Mouse (Mus musculus) kidney, postnatal 0 days (tissue): Measurements from ENCODE around the gene Abhd15. TPM values are rescaled to one million over a fixed set of nuclear protein-coding genes. Genes with fewer than 3 reads are reported as not detected.

Experiments
- ATAC-seq: fragments of 200-750 bp; cut with Nextera tagmentation; replicated peaks from 2 replicates; pipeline ENCODE4 v1.8.0; 2017; ENCODE audit warnings: low read depth, moderate number of reproducible peaks, moderate TSS enrichment, moderate library complexity; ENCODE audit not compliant: low FRiP score
- DNase-seq: peaks from one replicate; pipeline ENCODE4 v3.0.0-alpha.2; 2016; ENCODE audit warnings: low spot score
- H3K27ac ChIP-seq: fragments of 300-500 bp; sonication (generic); 2 replicates; pipeline ENCODE4 v1.5.1; 2014; ENCODE audit warnings: mild to moderate bottlenecking
- H3K27me3 ChIP-seq: fragments of 300-500 bp; sonication (generic); 2 replicates; pipeline ENCODE4 v1.6.1; 2014; ENCODE audit warnings: low read length, mixed read lengths; ENCODE audit not compliant: insufficient read depth
- H3K36me3 ChIP-seq: fragments of 300-500 bp; sonication (generic); 2 replicates; pipeline ENCODE4 v1.6.1; 2014; ENCODE audit warnings: low read length, mixed read lengths; ENCODE audit not compliant: insufficient read depth
- H3K4me1 ChIP-seq: fragments of 300-500 bp; sonication (generic); replicated peaks from 2 replicates; pipeline ENCODE4 v1.6.1; 2014; ENCODE audit warnings: antibody characterized with exemption, low read length, mixed read lengths; ENCODE audit not compliant: insufficient read depth
- H3K4me2 ChIP-seq: fragments of 300-500 bp; sonication (generic); 2 replicates; pipeline ENCODE4 v1.6.1; 2014; ENCODE audit warnings: mild to moderate bottlenecking, low read length, moderate library complexity, mixed read lengths
- H3K4me3 ChIP-seq: fragments of 300-500 bp; sonication (generic); replicated peaks from 2 replicates; pipeline ENCODE4 v1.5.1; 2014; ENCODE audit warnings: low read depth, low read length
- H3K9ac ChIP-seq: fragments of 300-500 bp; sonication (generic); 2 replicates; pipeline ENCODE4 v1.6.1; 2014; ENCODE audit warnings: low read depth, low read length
- H3K9me3 ChIP-seq: fragments of 300-500 bp; sonication (generic); replicated peaks from 2 replicates; pipeline ENCODE4 v1.6.1; 2016; ENCODE audit warnings: low read length, inconsistent platforms, mixed read lengths
- CTCF ChIP-seq: IDR thresholded peaks from 2 replicates; pipeline ENCODE4 v1.5.1; 2016; ENCODE audit warnings: antibody characterized with exemption, low read depth, mild to moderate bottlenecking, moderate library complexity
- WGBS: fragments of 180-500 bp; shearing (Covaris S2); extraction: QIAGEN DNeasy Blood & Tissue Kit; methylation state at CpG from one replicate; pipeline ENCODE4 v1.1.7; 2014; 5-methylcytosine and 5-hydroxymethylcytosine counted together
- polyA plus RNA-seq: library from polyadenylated mRNA; unstranded; fragments of >200 nt; fragmentation: Nextera tagmentation; extraction: Ambion mirVana; gene quantifications from 2 replicates; pipeline ENCODE4 v1.2.1, GENCODE M21; 2015

Gene Abhd15
- polyA plus RNA-seq, 1 experiment from 2014 or later = 1.9 TPM

- Histone ChIP-seq H3K4me3 (peak overlapping the region; percentile 91), H3K4me1 (peaks cover 49% of the 10 kb centered on the region), H3K27ac (peak overlapping the region; percentile 95), H3K4me2 (peak overlapping the region; percentile 95), H3K9me3 (no peaks in the 10 kb centered on the region), H3K9ac (peak overlapping the region; percentile 95; the same call in 1 of the 2 replicates), H3K36me3 (no peaks in the 10 kb centered on the region), H3K27me3 (no peaks in the 10 kb centered on the region)
- ATAC-seq = no peak
- TF ChIP-seq CTCF = no peak
- 0% methylated on average over 18 of the region's 18 CpGs for WGBS
- DNase-seq = peak; percentile 38
Observed at GRCm38 (mm10) chr11:77492311-77492871, 22.5 kb upstream of the Abhd15 start.

GRCm38 (mm10) chr11:77492911-77493332, 22.0 kb upstream of the Abhd15 start:
- Histone ChIP-seq H3K4me1 (peaks cover 52% of the 10 kb centered on the region), H3K4me2 (peak overlapping the region; percentile 95), H3K36me3 (no peaks in the 10 kb centered on the region), H3K27ac (peak overlapping the region; percentile 95), H3K9ac (peak overlapping the region; percentile 95), H3K27me3 (no peaks in the 10 kb centered on the region), H3K9me3 (no peaks in the 10 kb centered on the region), H3K4me3 (peak overlapping the region; percentile 91)
- peak; percentile 96 for DNase-seq
- WGBS = under 1% methylated on average over 25 of the region's 32 CpGs
- ATAC-seq = peak; percentile 69
- peak; percentile 32; the same call in 1 of the 2 replicates for TF ChIP-seq CTCF

- no peaks in the 10 kb centered on the region for H3K9me3 ChIP-seq
- peaks cover 54% of the 10 kb centered on the region for H3K4me1 ChIP-seq
- TF ChIP-seq CTCF = 0 out of 2 replicates have a peak, but pooled peaks have one; percentile 5
- peak within 1 kb of the TSS; percentile 91 for H3K4me3 ChIP-seq
- ATAC-seq = peak; percentile 27
- peak; percentile 55 for DNase-seq
- H3K27me3 ChIP-seq = no peaks in the 10 kb centered on the region
- H3K27ac ChIP-seq = peak within 1 kb of the TSS; percentile 95
- peak within 1 kb of the TSS; percentile 95 for H3K9ac ChIP-seq
- peak within 1 kb of the TSS; percentile 95 for H3K4me2 ChIP-seq
- H3K36me3 ChIP-seq = no peaks in the 10 kb centered on the region
- 1% methylated on average over 27 of the region's 74 CpGs for WGBS
Observed at GRCm38 (mm10) chr11:77493512-77494343, 21.2 kb upstream of the Abhd15 start, which contains the start of gene Git1. Gene Git1, plus strand, starts transcription at chr11:77493562.

- Histone ChIP-seq H3K9me3 (no peaks in the 10 kb centered on the region), H3K4me2 (peak overlapping the region; percentile 95), H3K36me3 (peaks cover 2% of the 10 kb centered on the region; the same call in 1 of the 2 replicates), H3K4me1 (peaks cover 49% of the 10 kb centered on the region), H3K27ac (peak overlapping the region; percentile 95), H3K9ac (peak overlapping the region; percentile 95), H3K27me3 (no peaks in the 10 kb centered on the region), H3K4me3 (peak overlapping the region; percentile 91)
- TF ChIP-seq CTCF = no peak
- 22% methylated on average over 4 of the region's 4 CpGs for WGBS
- no peak for ATAC-seq
- no peak for DNase-seq
Observed at GRCm38 (mm10) chr11:77494344-77494676, 20.6 kb upstream of the Abhd15 start.

GRCm38 (mm10) chr11:77494782-77495181, 20.1 kb upstream of the Abhd15 start:
- Histone ChIP-seq H3K27me3 (no peaks in the 10 kb centered on the region), H3K36me3 (peaks cover 6% of the 10 kb centered on the region; the same call in 1 of the 2 replicates), H3K4me2 (peak overlapping the region; percentile 95), H3K9me3 (no peaks in the 10 kb centered on the region), H3K4me1 (peaks cover 49% of the 10 kb centered on the region), H3K4me3 (no peak overlapping the region), H3K27ac (peak overlapping the region; percentile 95; the same call in 1 of the 2 replicates), H3K9ac (peak overlapping the region; percentile 95)
- ATAC-seq = no peak
- TF ChIP-seq CTCF = no peak
- WGBS = 52% methylated on average over 6 of the region's 6 CpGs
- DNase-seq = no peak

GRCm38 (mm10) chr11:77495507-77495906, 19.4 kb upstream of the Abhd15 start:
- no peak overlapping the region for H3K4me3 ChIP-seq
- peaks cover 44% of the 10 kb centered on the region for H3K4me1 ChIP-seq
- DNase-seq = no peak
- peak overlapping the region; percentile 54; the same call in 1 of the 2 replicates for H3K27ac ChIP-seq
- H3K9me3 ChIP-seq = no peaks in the 10 kb centered on the region
- ATAC-seq = no peak
- peaks cover 13% of the 10 kb centered on the region for H3K36me3 ChIP-seq
- H3K4me2 ChIP-seq = peak overlapping the region; percentile 95; the same call in 1 of the 2 replicates
- H3K27me3 ChIP-seq = no peaks in the 10 kb centered on the region
- H3K9ac ChIP-seq = no peak overlapping the region
- TF ChIP-seq CTCF = no peak
